Mouse (Mus musculus): ENCODE measurements at regions not wholly inside any gene's neighbourhood (a gene's known extent, or its start where the extent isn't known, plus 50 kb on each side); places are given as distances from the start of the nearest gene placed in this dataset.

DNA sequence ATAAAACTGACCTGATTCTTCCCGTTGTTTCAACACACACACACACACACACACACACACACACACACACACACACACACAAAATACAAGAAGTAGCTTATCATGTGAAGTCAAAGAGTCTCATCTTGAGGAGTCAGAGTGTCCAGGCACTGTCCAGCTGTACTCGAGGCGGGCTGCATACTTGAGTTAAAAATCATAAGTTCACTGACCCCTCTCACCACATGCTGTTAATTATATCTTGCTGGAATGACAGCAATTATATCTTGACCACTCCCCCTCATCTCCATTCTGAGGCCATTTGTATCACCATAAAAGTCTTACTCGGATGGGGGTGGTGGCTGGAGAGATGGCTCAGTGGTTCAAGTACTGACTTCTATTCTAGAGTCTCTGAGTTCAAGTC is 58.5 kb upstream of the P3h2 start:
- no peak for ATAC-seq (replicated peaks; ENCODE audit: insufficient number of reproducible peaks, insufficient read depth, low FRiP score, low read depth)
- 56% methylated on average over 4 of the region's 4 CpGs for WGBS
- no peak overlapping the region for H3K9ac ChIP-seq

DNA sequence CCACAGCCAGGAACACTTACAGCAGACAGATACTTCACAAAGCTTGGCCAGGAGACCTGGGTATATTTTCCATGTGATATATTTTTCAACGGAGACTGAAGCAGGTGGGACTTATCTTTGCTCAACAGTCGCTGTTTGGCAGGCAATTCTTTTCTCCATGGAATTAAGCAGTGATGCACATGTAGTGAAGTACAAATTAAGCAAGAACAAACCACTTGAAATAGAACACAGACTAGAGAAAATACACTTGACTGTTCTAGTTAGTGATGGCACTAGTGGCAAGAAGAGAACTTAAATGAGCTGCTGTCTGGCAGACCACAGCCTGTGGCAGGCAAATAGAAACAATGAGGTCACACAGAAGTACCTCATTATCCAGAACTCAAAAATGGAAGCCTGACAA is 57.8 kb upstream of the P3h2 start:
- Histone ChIP-seq H3K4me1 (replicated peaks) (peaks cover 7% of the 10 kb centered on the region), H3K27ac (peak overlapping the region; percentile 61), H3K4me2 (no peak overlapping the region), H3K27me3 (no peaks in the 10 kb centered on the region), H3K4me3 (no peak overlapping the region), H3K36me3 (no peaks in the 10 kb centered on the region), H3K9ac (no peak overlapping the region), H3K9me3 (replicated peaks) (no peaks in the 10 kb centered on the region)
- ATAC-seq (replicated peaks; ENCODE audit: insufficient number of reproducible peaks, insufficient read depth, low FRiP score, low read depth), result no peak
- WGBS, result 25% methylated on average over 2 of the region's 2 CpGs

More for the DNA sequence above, 58.5 kb upstream of the P3h2 start:
- Histone ChIP-seq H3K4me2 (no peak overlapping the region), H3K27ac (peak overlapping the region; percentile 61; the same call in 1 of the 2 replicates), H3K36me3 (no peaks in the 10 kb centered on the region), H3K9me3 (replicated peaks) (no peaks in the 10 kb centered on the region), H3K4me1 (replicated peaks) (peaks cover 7% of the 10 kb centered on the region), H3K4me3 (no peak overlapping the region), H3K27me3 (no peaks in the 10 kb centered on the region)

DNA sequence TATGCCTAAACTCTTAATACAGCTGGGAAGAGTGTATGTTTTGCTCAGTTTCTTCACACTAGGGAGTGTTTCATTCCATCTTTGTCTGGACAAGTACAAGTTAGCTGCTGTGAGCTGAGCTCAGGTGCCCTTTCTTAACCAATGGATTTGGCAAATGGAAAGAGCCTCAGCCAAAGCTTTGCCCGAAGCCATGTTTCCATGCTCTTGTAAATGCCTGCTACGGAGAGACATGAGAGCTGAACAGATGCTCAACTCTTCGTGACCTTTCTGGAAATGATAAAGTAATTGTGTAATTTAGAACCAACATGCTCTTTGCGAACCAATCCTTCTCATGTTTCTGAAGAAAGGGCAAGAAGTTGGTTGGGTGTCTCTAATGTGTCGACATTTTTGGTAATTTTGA is 52.0 kb upstream of the P3h2 start:
- Histone ChIP-seq H3K9me3 (replicated peaks) (no peaks in the 10 kb centered on the region), H3K27me3 (no peaks in the 10 kb centered on the region), H3K4me1 (replicated peaks) (no peaks in the 10 kb centered on the region), H3K36me3 (no peaks in the 10 kb centered on the region), H3K9ac (no peak overlapping the region), H3K27ac (no peak overlapping the region), H3K4me2 (no peak overlapping the region), H3K4me3 (no peak overlapping the region)
- ATAC-seq (replicated peaks; ENCODE audit: insufficient number of reproducible peaks, insufficient read depth, low FRiP score, low read depth), result no peak
- 81% methylated on average over 5 of the region's 5 CpGs for WGBS
